Mouse (Mus musculus): ENCODE measurements around the gene Polh.

Polh gene

DNA sequence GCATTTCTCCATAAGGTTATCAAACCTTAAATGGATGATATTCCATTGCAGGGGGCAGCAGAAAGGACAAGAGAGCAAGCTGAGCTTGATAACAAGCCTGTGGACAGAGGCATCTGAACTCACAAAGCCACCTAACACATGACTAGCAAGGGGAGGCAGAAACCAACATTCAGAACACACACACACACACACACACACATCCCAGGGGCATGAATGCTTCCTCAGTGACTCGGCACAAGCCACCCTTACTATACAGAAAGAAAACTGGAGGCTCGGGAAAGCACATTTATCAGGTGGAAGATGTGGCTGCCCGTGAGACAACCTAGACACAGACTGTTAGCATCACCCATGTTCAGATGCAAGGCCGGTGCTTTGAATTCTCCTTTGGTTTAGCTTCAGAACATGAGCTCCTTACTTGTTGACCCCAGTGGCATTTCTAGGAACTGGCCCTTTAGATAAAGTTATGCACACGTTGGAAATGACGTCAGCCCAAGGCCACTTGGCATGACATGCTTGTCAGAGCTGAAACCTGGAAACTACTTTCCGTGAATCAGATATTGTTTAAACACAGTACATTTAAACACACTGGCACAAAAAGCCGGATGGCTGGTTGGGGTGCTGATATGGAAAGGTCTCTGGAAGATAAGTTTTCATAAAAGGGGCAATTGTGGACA, 63.7 kb downstream of the Polh start:
- no peak for ATAC-seq (ENCODE audit: insufficient number of reproducible peaks, low FRiP score, low TSS enrichment)

DNA sequence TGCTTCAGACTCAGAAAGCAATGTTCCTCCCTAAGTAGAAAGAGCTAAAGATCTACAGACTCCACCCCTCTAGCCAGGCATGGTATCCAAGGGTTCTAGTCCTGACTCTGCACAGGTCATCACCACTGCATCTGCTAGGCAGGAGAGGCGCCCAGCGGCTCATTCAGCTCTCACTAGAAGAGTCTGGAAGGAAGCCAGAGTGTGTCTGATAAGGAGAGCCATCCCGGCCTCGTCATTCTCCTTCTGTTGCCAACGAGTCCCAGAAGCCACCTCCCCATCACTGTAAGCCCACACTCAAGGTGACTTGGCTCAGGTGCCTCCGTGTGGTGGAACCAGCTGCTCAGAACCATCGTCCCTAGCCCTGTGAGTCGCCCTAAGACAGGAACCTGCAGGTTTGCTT, 69.6 kb downstream of the Polh start:
- no peak for ATAC-seq (ENCODE audit: insufficient number of reproducible peaks, low FRiP score, low TSS enrichment)

- peak; percentile 58; the same call in 1 of the 2 replicates for ATAC-seq (ENCODE audit: insufficient number of reproducible peaks, low FRiP score, low TSS enrichment)
These were observed 70.3 kb downstream of the Polh start for GRCm38 (mm10) chr17:46132058-46132718.

- ATAC-seq (ENCODE audit: insufficient number of reproducible peaks, low FRiP score, low TSS enrichment): no peak
These were observed 72.5 kb downstream of the Polh start for GRCm38 (mm10) chr17:46129741-46130498.

DNA sequence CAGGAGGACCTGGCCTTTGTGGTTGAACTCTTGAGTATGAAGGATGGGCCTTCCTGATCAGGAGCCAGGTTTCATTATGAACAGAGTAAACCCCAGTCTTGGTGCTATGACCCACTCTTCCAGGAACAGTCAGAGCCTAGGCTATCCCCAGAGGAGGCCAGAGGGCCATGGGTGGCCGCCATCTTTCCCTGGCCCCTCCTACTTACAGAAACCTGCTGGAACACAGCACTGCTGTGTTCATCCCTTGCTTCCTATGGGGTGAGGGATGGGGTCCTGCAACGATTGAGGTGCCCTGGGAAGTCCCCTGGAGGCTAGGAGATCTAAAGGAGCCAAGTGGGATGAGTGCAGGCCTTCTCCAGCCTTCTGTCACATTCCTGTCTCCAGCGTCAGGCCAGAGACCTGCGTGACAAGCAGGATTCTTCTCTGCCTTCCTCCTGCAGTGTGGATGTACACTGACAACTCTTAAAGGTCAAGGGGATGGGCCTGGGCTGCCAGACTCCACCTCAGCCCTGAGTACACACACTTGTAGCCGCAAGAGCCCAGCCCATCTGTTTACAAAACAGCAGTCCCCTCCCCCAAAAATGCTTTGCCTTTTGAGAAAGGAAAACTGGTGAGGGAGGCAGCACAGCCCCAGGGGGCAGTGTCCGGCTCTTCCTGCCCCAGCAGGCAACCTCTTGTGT, 74.5 kb downstream of the Polh start:
- no peak for ATAC-seq (ENCODE audit: insufficient number of reproducible peaks, low FRiP score, low TSS enrichment)

GRCm38 (mm10) chr17:46126608-46127007, 75.8 kb downstream of the Polh start:
- no peak for ATAC-seq (ENCODE audit: insufficient number of reproducible peaks, low FRiP score, low TSS enrichment)

DNA sequence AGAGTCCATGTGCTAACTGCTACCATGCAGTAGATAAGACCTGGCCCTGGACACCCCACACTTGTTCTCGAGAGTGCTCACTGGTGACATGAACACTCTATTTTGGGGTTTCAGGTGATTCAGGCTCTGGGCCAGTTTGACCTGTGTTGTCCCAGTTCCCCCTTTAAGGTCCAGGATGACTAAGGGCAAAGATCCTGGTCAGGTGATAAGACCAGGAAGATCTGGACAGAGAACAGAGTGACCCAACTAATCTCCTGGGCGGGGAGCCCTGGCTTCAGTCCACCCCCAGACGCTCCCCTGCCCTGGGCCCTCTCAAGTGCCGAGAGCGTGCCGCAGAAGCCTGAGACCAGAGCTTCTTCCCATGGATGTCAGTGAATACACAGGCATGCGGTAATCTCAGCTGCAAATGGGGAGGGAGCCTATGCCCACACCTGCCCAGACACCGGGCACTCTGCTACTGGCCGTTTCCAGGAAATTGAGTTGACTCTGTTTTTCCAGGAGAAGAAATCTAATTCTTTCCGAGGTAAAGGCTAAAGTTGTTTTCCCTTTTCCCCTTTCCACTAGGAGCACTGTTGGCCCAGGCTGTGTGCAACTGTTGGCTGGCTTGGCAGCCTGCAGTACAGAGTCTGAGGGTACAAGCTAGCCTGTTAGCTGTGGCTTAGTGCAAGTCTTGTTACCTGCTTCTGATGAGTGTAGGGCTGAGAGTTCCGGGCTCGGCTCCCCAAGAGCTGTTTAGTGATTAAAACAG, 78.3 kb downstream of the Polh start:
- no peak for ATAC-seq (ENCODE audit: insufficient number of reproducible peaks, low FRiP score, low TSS enrichment)

DNA sequence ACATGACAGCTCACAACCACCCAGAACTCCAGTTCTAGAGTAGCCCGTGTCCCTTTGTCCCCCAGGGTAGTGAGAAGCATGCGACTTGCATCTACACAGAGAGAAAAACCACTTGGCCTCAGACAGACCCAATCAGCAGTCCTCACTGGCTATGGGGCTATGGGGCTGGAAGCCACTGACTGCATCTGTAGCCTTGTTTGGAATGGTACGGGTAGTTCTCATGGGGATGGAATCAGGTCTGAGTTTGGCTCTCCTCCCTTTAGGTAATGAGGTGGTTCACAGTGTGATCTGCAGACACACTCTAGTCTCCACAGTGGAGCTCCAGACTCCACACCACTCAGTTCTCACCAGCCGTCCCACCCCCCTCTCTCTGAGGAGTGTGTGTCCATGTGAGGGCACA, 79.2 kb downstream of the Polh start:
- ATAC-seq (ENCODE audit: insufficient number of reproducible peaks, low FRiP score, low TSS enrichment): no peak

GRCm38 (mm10) chr17:46122791-46123190, 79.7 kb downstream of the Polh start:
- ATAC-seq (ENCODE audit: insufficient number of reproducible peaks, low FRiP score, low TSS enrichment): no peak

Measured in cerebellum, adult (tissue).